Mouse (Mus musculus) midbrain, postnatal 0 days (tissue): ENCODE measurements at regions not wholly inside any gene's neighbourhood (a gene's known extent, or its start where the extent isn't known, plus 50 kb on each side); places are given as distances from the start of the nearest gene placed in this dataset.

Source experiments
- ATAC-seq: fragments of 200-750 bp; cut with Nextera tagmentation; 2 replicates; pipeline ENCODE4 v1.8.0; 2017; ENCODE audit warnings: moderate number of reproducible peaks, mild to moderate bottlenecking, moderate TSS enrichment, moderate library complexity; ENCODE audit not compliant: low FRiP score
- DNase-seq: peaks from one replicate; pipeline ENCODE4 v3.0.0-alpha.2; 2015; ENCODE audit warnings: low spot score
- H3K27ac ChIP-seq: fragments of 300-500 bp; sonication (generic); 2 replicates; pipeline ENCODE4 v1.5.1; 2014; ENCODE audit warnings: low read depth, mild to moderate bottlenecking, low read length, mixed read lengths
- H3K27me3 ChIP-seq: fragments of 300-500 bp; sonication (generic); 2 replicates; pipeline ENCODE4 v1.6.1; 2014; ENCODE audit warnings: low read length, control low read depth, mixed read lengths; ENCODE audit not compliant: insufficient read depth
- H3K36me3 ChIP-seq: fragments of 300-500 bp; sonication (generic); 2 replicates; pipeline ENCODE4 v1.6.1; 2014; ENCODE audit warnings: low read length, control low read depth, mixed read lengths; ENCODE audit not compliant: insufficient read depth
- H3K4me1 ChIP-seq: fragments of 300-500 bp; sonication (generic); 2 replicates; pipeline ENCODE4 v1.6.1; 2014; ENCODE audit warnings: mild to moderate bottlenecking, control low read depth, antibody characterized with exemption, low read length, mixed read lengths; ENCODE audit not compliant: insufficient read depth
- H3K4me2 ChIP-seq: fragments of 300-500 bp; sonication (generic); 2 replicates; pipeline ENCODE4 v1.6.1; 2014; ENCODE audit warnings: low read depth, mild to moderate bottlenecking, low read length, mixed read lengths; ENCODE audit not compliant: poor library complexity, severe bottlenecking
- H3K4me3 ChIP-seq: fragments of 300-500 bp; sonication (generic); 2 replicates; pipeline ENCODE4 v1.5.1; 2014; ENCODE audit warnings: low read depth, mild to moderate bottlenecking, low read length, moderate library complexity
- H3K9ac ChIP-seq: fragments of 300-500 bp; sonication (generic); replicated peaks from 2 replicates; pipeline ENCODE4 v1.6.1; 2014; ENCODE audit warnings: mild to moderate bottlenecking, low read length, moderate library complexity, mixed read lengths; ENCODE audit not compliant: poor library complexity, severe bottlenecking
- H3K9me3 ChIP-seq: fragments of 300-500 bp; sonication (generic); 2 replicates; pipeline ENCODE4 v1.6.1; 2016; ENCODE audit warnings: low read length, control low read depth
- CTCF ChIP-seq: IDR thresholded peaks from 2 replicates; pipeline ENCODE4 v1.5.1; 2016; ENCODE audit warnings: antibody characterized with exemption, mild to moderate bottlenecking
- WGBS: fragments of 180-500 bp; shearing (Covaris S2); extraction: QIAGEN DNeasy Blood & Tissue Kit; methylation state at CpG from one replicate; pipeline ENCODE4 v1.1.7; 2014; 5-methylcytosine and 5-hydroxymethylcytosine counted together

GRCm38 (mm10) chr1:73758110-73759061 lies 365.9 kb downstream of the Tns1 start:
- 27% methylated on average over 11 of the region's 11 CpGs for WGBS
- Histone ChIP-seq H3K4me2 (no peak overlapping the region), H3K4me3 (no peak overlapping the region), H3K27ac (no peak overlapping the region), H3K9me3 (no peaks in the 10 kb centered on the region), H3K4me1 (no peaks in the 10 kb centered on the region), H3K36me3 (no peaks in the 10 kb centered on the region), H3K9ac (no peak overlapping the region), H3K27me3 (no peaks in the 10 kb centered on the region)
- no peak for TF ChIP-seq CTCF
- ATAC-seq = no peak
- DNase-seq = peak; percentile 72

GRCm38 (mm10) chr1:73755791-73756190 lies 368.5 kb downstream of the Tns1 start:
- H3K27me3 ChIP-seq = no peaks in the 10 kb centered on the region
- TF ChIP-seq CTCF = no peak
- H3K9ac ChIP-seq = no peak overlapping the region
- ATAC-seq (no peak), DNase-seq (no peak)
- H3K4me3 ChIP-seq = no peak overlapping the region
- no peak overlapping the region for H3K4me2 ChIP-seq
- H3K9me3 ChIP-seq = no peaks in the 10 kb centered on the region
- H3K4me1 ChIP-seq = no peaks in the 10 kb centered on the region
- no peak overlapping the region for H3K27ac ChIP-seq
- 48% methylated on average over 5 of the region's 5 CpGs for WGBS
- H3K36me3 ChIP-seq = no peaks in the 10 kb centered on the region

- TF ChIP-seq CTCF = no peak
- Histone ChIP-seq H3K4me1 (no peaks in the 10 kb centered on the region), H3K9me3 (no peaks in the 10 kb centered on the region), H3K36me3 (no peaks in the 10 kb centered on the region), H3K9ac (no peak overlapping the region), H3K27ac (no peak overlapping the region), H3K27me3 (no peaks in the 10 kb centered on the region), H3K4me2 (no peak overlapping the region), H3K4me3 (no peak overlapping the region)
- ATAC-seq (no peak), DNase-seq (no peak)
- 42% methylated on average over 2 of the region's 2 CpGs for WGBS
These were observed 369.3 kb downstream of the Tns1 start for GRCm38 (mm10) chr1:73754928-73755327.

GRCm38 (mm10) chr1:73753157-73753556 lies 371.1 kb downstream of the Tns1 start:
- ATAC-seq = no peak
- TF ChIP-seq CTCF = no peak
- Histone ChIP-seq H3K4me1 (no peaks in the 10 kb centered on the region), H3K27ac (no peak overlapping the region), H3K4me3 (no peak overlapping the region), H3K4me2 (no peak overlapping the region), H3K27me3 (no peaks in the 10 kb centered on the region), H3K9ac (no peak overlapping the region), H3K9me3 (no peaks in the 10 kb centered on the region), H3K36me3 (no peaks in the 10 kb centered on the region)
- WGBS = 90% methylated on average over 2 of the region's 2 CpGs
- DNase-seq = no peak

GRCm38 (mm10) chr1:73748702-73749101 lies 375.5 kb downstream of the Tns1 start:
- H3K4me3 ChIP-seq = no peak overlapping the region
- H3K4me2 ChIP-seq = no peak overlapping the region

GRCm38 (mm10) chr1:73744555-73745234 lies 379.6 kb downstream of the Tns1 start:
- no peak for TF ChIP-seq CTCF
- no peak for ATAC-seq
- DNase-seq = no peak
- Histone ChIP-seq H3K36me3 (no peaks in the 10 kb centered on the region), H3K9me3 (no peaks in the 10 kb centered on the region), H3K4me3 (no peak overlapping the region), H3K27me3 (no peaks in the 10 kb centered on the region), H3K9ac (no peak overlapping the region), H3K4me2 (no peak overlapping the region), H3K4me1 (no peaks in the 10 kb centered on the region), H3K27ac (no peak overlapping the region)
- WGBS = 37% methylated on average over 4 of the region's 4 CpGs

More at GRCm38 (mm10) chr1:73748702-73749101, 375.5 kb downstream of the Tns1 start:
- no peaks in the 10 kb centered on the region for H3K4me1 ChIP-seq
- H3K9ac ChIP-seq = no peak overlapping the region
- no peaks in the 10 kb centered on the region for H3K9me3 ChIP-seq
- H3K27me3 ChIP-seq = no peaks in the 10 kb centered on the region
- no peak for TF ChIP-seq CTCF
- no peaks in the 10 kb centered on the region for H3K36me3 ChIP-seq
- ATAC-seq (no peak), DNase-seq (no peak)
- no peak overlapping the region for H3K27ac ChIP-seq
